10 mouse cellular contexts compared by ENCODE assay signal in genomic region chr12:72014355-72014776, GRCm38 (mm10). TPM values are rescaled to one million over a fixed set of nuclear protein-coding genes. Genes with fewer than 3 reads are reported as not detected.
DNase-seq lines count a peak whose midpoint lies in the region; ATAC-seq and TF ChIP-seq lines count a peak whose summit lies in the region.
"Had no signal": no experiment of that assay in that cellular context is flagged by ENCODE, and none has a peak within 500 bp of the region (broad histone marks: within the 10 kb centered on the region; RNA-seq: fewer than 3 reads in every experiment).

No protein-coding gene starts in this region.

- no peak for DNase-seq in heart, postnatal 10 days
- DNase-seq in right cerebral cortex, adult 2 months (ENCODE audit: low spot score in 2 of 2), result peak; percentile 12 to 14
- no peak for DNase-seq in right cerebral cortex, postnatal 4 days
- no peak for DNase-seq in limb, embryonic 14.5 days (ENCODE audit: low spot score)
- no peak for DNase-seq in urinary bladder, postnatal 4 days (ENCODE audit: low spot score in 2 of 2)
- DNase-seq in cerebellum, postnatal 10 days, result no peak
- DNase-seq in embryo, embryonic 11 days, result no peak
- DNase-seq: cerebellum, adult 9-10 months had no signal

- intact Hi-C loops in heart, postnatal 10 days (cut with DNase I), result no loop called here

- H3K27ac ChIP-seq in heart, embryonic 13.5 days (replicated peaks), result no peak overlapping the region
- no peak overlapping the region for H3K27ac ChIP-seq in limb, embryonic 14.5 days (replicated peaks; ENCODE audit: low read depth, low read length)

- no peaks in the 10 kb centered on the region for H3K27me3 ChIP-seq in heart, embryonic 13.5 days (replicated peaks)
- no peaks in the 10 kb centered on the region for H3K27me3 ChIP-seq in limb, embryonic 14.5 days (ENCODE audit: control insufficient read depth, insufficient read depth, low read length)
- H3K27me3 ChIP-seq: Patski had no signal

- H3K9ac ChIP-seq in heart, embryonic 13.5 days, result 0 out of 2 replicates have a peak overlapping the region, but pooled peaks have one; percentile 10
- 0 out of 2 replicates have a peak overlapping the region, but pooled peaks have one; percentile 28 for H3K9ac ChIP-seq in limb, embryonic 14.5 days (ENCODE audit: low read depth, low read length, severe bottlenecking)

- ATAC-seq in heart, embryonic 13.5 days (ENCODE audit: extremely low read depth, insufficient number of reproducible peaks, low FRiP score, low TSS enrichment), result no peak
- no peak for ATAC-seq in limb, embryonic 14.5 days (ENCODE audit: low FRiP score, low read depth)
- ATAC-seq: Patski had no signal

- no peaks in the 10 kb centered on the region for H3K9me3 ChIP-seq in heart, embryonic 13.5 days
- no peaks in the 10 kb centered on the region for H3K9me3 ChIP-seq in limb, embryonic 14.5 days (ENCODE audit: control insufficient read depth, low read length)

- H3K36me3 ChIP-seq in heart, embryonic 13.5 days, result no peaks in the 10 kb centered on the region
- no peaks in the 10 kb centered on the region for H3K36me3 ChIP-seq in limb, embryonic 14.5 days (ENCODE audit: control insufficient read depth, insufficient read depth, low read length)

- TF ChIP-seq POLR2A in limb, embryonic 14.5 days (IDR thresholded peaks at IDR 0.05; ENCODE audit: borderline replicate concordance, extremely low read depth, insufficient read depth, insufficient read length), result no peak

- 60% methylated on average over 10 of the region's 10 CpGs for WGBS in heart, embryonic 13.5 days
- 40% methylated on average over 10 of the region's 10 CpGs for WGBS in limb, embryonic 14.5 days

- no peak overlapping the region for H3K4me2 ChIP-seq in heart, embryonic 13.5 days
- H3K4me2 ChIP-seq in limb, embryonic 14.5 days (replicated peaks; ENCODE audit: low read depth, low read length, severe bottlenecking), result peak overlapping the region; percentile 4; the same call in 1 of the 2 replicates

- no peak overlapping the region for H3K4me3 ChIP-seq in heart, embryonic 13.5 days
- H3K4me3 ChIP-seq in limb, embryonic 14.5 days (replicated peaks; ENCODE audit: low read length), result no peak overlapping the region

- peaks cover 12% of the 10 kb centered on the region for H3K4me1 ChIP-seq in heart, embryonic 13.5 days
- no peaks in the 10 kb centered on the region for H3K4me1 ChIP-seq in limb, embryonic 14.5 days (ENCODE audit: control insufficient read depth, insufficient read depth, low read length)

RNA-seq across cellular contexts. Expression of gene Gpr135, which starts 56.6 kb away (rescaled TPM):
- 0.43 and 0.60 TPM in 2 replicates for polyA plus RNA-seq in heart, embryonic 13.5 days (2015; fragmentation: Nextera tagmentation; extraction: Ambion mirVana)
- under 1 TPM; 0.64 to 0.79 TPM for total RNA-seq in heart, postnatal 10 days (2021)
- 4.9 and 6.7 TPM in 2 replicates for polyA plus RNA-seq in limb, embryonic 14.5 days (2012; rRNA removed)
- polyA plus RNA-seq in limb, embryonic 14.5 days (2014; fragmentation: Nextera tagmentation; extraction: Ambion mirVana), result 0.87 and 1.3 TPM in 2 replicates

Comparison
In these comparisons a context has a peak if more than half of its experiments do, and no peak if none do; other contexts are left out.
1. DNase-seq: peak in right cerebral cortex, adult 2 months (2 of 2); none in heart, postnatal 10 days (0 of 2), right cerebral cortex, postnatal 4 days (single experiment), limb, embryonic 14.5 days (single experiment), urinary bladder, postnatal 4 days (0 of 2), cerebellum, postnatal 10 days (0 of 2) and embryo, embryonic 11 days (single experiment).